Mouse (Mus musculus) layer of hippocampus, adult 2 months (tissue): ENCODE measurements around the gene Mpv17l. TPM values are rescaled to one million over a fixed set of nuclear protein-coding genes. Genes with fewer than 3 reads are reported as not detected.

ENCODE experiments used
- DNase-seq, 2 experiments: peaks; one replicate each; pipeline ENCODE4 v3.0.0; 2022; ENCODE audit warnings: low spot score in 2 of 2
- H3K27ac ChIP-seq: fragments of 200-600 bp; 2 replicates; pipeline ENCODE4 v1.8.1; 2022
- H3K4me3 ChIP-seq: fragments of 200-600 bp; 2 replicates; pipeline ENCODE4 v1.8.1; 2022; ENCODE audit warnings: mild to moderate bottlenecking
- CTCF ChIP-seq: fragments of 200-600 bp; conservative IDR thresholded peaks from 2 replicates; pipeline ENCODE4 v1.8.1; 2022; ENCODE audit warnings: antibody characterized with exemption, mild to moderate bottlenecking, moderate library complexity
- total RNA-seq, 2 experiments: library from RNA; stranded (reverse); gene quantifications; 2 replicates each; pipeline ENCODE4 v1.2.3; 2021

Mpv17l gene
- total RNA-seq, 2 experiments from 2014 or later = 67.5 to 71.3 TPM

DNA sequence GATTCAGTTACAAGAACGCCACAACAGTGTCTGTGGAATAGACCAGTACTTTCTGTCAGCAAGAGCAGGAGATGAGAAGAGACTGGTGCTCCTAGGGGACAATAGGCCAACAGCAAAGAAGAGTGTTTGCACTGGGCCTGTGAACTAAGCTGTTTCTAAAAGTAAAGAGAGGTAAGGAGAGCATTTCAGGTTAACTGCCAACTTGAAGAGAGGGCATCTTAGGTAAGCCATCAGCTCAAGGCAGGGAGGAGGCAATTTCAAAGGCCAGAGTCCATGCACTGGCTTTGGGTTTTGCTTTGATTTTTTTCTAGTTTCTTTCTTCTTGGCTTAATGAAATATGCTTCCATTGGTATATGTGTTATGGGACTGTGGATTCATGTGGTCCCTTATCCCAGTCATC lies 91.1 kb downstream of the Mpv17l start:
- Histone ChIP-seq H3K27ac (no peak overlapping the region), H3K4me3 (no peak overlapping the region)
- no peak for DNase-seq
- TF ChIP-seq CTCF = no peak

DNA sequence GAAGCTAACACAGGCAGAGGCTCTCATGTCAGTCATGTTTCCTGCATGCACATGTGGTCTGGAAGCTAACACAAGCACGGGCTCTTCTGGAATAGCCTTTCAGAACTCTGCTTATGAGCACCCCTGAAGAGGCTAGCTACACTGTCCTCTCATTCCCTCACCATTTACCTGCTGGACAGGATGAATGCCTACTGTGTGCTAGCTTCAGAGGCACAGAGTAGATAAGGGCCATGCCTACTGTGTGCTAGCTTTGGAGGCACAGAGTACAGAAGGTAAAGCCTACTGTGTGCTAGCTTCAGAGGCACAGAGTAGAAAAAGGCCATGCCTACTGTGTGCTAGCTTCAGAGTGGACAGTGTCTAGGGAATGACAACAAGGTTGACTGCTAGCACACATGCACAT lies 91.5 kb downstream of the Mpv17l start:
- H3K4me3 ChIP-seq = no peak overlapping the region
- TF ChIP-seq CTCF = no peak
- DNase-seq = no peak
- H3K27ac ChIP-seq = no peak overlapping the region

Other genes starting within 250 kb of the Mpv17l start
- 10 to 100 TPM; 23.5 to 25.6 TPM for gene Parn, start 235.0 kb upstream of the Mpv17l start, total RNA-seq
- 10 to 100 TPM; 40.0 to 45.2 TPM for gene Bfar, start 231.3 kb upstream of the Mpv17l start, total RNA-seq
- gene 3110001I22Rik, start 231.2 kb upstream of the Mpv17l start, total RNA-seq = 1 to 10 TPM; 3.5 to 4.0 TPM
- gene Pla2g10, start 172.2 kb upstream of the Mpv17l start, total RNA-seq = not detected
- 10 to 100 TPM; 47.2 to 51.4 TPM for gene Rrn3, start 122.5 kb upstream of the Mpv17l start, total RNA-seq
- gene Ntan1, start 84.3 kb upstream of the Mpv17l start, total RNA-seq = 10 to 100 TPM; 79.9 to 83.7 TPM
- 10 to 100 TPM; 72.8 to 74.1 TPM for gene Pdxdc1, start within 50 bp of the Mpv17l start, total RNA-seq
- 100 to 1,000 TPM; 248 to 261 TPM for gene 2900011O08Rik, start 83.4 kb downstream of the Mpv17l start, total RNA-seq
- gene Ifitm7, start 83.7 kb downstream of the Mpv17l start, total RNA-seq = 1 to 10 TPM; 1.8 to 2.4 TPM